Mouse (Mus musculus): ENCODE results near the gene Slc28a2.

DNA sequence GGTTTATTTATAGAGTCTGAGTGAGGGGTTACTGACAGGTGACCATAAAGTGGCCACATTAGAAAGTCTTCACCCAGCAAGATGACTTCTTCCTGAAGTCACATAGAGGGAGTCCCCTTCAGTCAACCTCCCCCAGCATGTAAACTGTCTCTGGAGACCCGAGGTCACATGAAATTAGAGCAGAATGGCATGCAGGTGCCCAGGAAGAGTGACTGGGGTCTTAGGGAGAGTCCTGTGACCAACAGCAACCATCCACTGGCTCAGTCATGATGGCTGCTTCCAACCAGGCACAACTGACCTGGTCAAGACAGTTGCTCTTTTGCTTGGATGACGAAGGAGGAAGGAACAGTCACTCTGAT is 47.0 kb upstream of the Slc28a2 start:
- TF ChIP-seq CTCF (IDR thresholded peaks at IDR 0.05; ENCODE audit: control insufficient read depth, insufficient read depth, low read length) = no peak
- no peak for TF ChIP-seq POLR2A (IDR thresholded peaks at IDR 0.05; ENCODE audit: borderline replicate concordance, control insufficient read depth, low read depth, low read length)
